Mouse (Mus musculus): ENCODE measurements around the gene Bach2. TPM values are rescaled to one million over a fixed set of nuclear protein-coding genes. Genes with fewer than 3 reads are reported as not detected.

The Bach2 gene
- polyA plus RNA-seq, 1 experiment from 2014 or later, result 1.1 TPM

- Histone ChIP-seq H3K4me3 (ENCODE audit: low read depth, low read length) (no peak overlapping the region), H3K36me3 (ENCODE audit: control insufficient read depth, insufficient read depth) (no peaks in the 10 kb centered on the region), H3K9ac (ENCODE audit: low read depth, low read length) (no peak overlapping the region), H3K9me3 (ENCODE audit: control insufficient read depth) (no peaks in the 10 kb centered on the region), H3K27ac (ENCODE audit: low read depth, low read length) (no peak overlapping the region), H3K27me3 (replicated peaks; ENCODE audit: control insufficient read depth, insufficient read depth, low read length) (peaks cover 5% of the 10 kb centered on the region), H3K4me1 (replicated peaks; ENCODE audit: control insufficient read depth, insufficient read depth, low read length) (no peaks in the 10 kb centered on the region; the same call in 1 of the 2 replicates), H3K4me2 (replicated peaks; ENCODE audit: low read depth) (no peak overlapping the region)
- TF ChIP-seq CTCF (IDR thresholded peaks at IDR 0.05; ENCODE audit: low read depth), result no peak
- no peak for ATAC-seq
- 81% methylated on average over 6 of the region's 6 CpGs for WGBS
Observed at GRCm38 (mm10) chr4:32246020-32246419, 7.4 kb downstream of the Bach2 start.

GRCm38 (mm10) chr4:32246801-32247200 lies 8.2 kb downstream of the Bach2 start:
- peak; percentile 54 for ATAC-seq
- Histone ChIP-seq H3K9ac (ENCODE audit: low read depth, low read length) (no peak overlapping the region), H3K27me3 (replicated peaks; ENCODE audit: control insufficient read depth, insufficient read depth, low read length) (peaks cover 5% of the 10 kb centered on the region), H3K9me3 (ENCODE audit: control insufficient read depth) (no peaks in the 10 kb centered on the region), H3K4me3 (ENCODE audit: low read depth, low read length) (no peak overlapping the region), H3K27ac (ENCODE audit: low read depth, low read length) (no peak overlapping the region), H3K36me3 (ENCODE audit: control insufficient read depth, insufficient read depth) (no peaks in the 10 kb centered on the region), H3K4me2 (replicated peaks; ENCODE audit: low read depth) (no peak overlapping the region), H3K4me1 (replicated peaks; ENCODE audit: control insufficient read depth, insufficient read depth, low read length) (no peaks in the 10 kb centered on the region; the same call in 1 of the 2 replicates)
- no peak for TF ChIP-seq CTCF (IDR thresholded peaks at IDR 0.05; ENCODE audit: low read depth)
- 24% methylated on average over 7 of the region's 7 CpGs for WGBS

- no peaks in the 10 kb centered on the region for H3K36me3 ChIP-seq (ENCODE audit: control insufficient read depth, insufficient read depth)
- H3K4me1 ChIP-seq (replicated peaks; ENCODE audit: control insufficient read depth, insufficient read depth, low read length), result no peaks in the 10 kb centered on the region; the same call in 1 of the 2 replicates
- no peak for ATAC-seq
- 54% methylated on average over 11 of the region's 11 CpGs for WGBS
- no peak for TF ChIP-seq CTCF (IDR thresholded peaks at IDR 0.05; ENCODE audit: low read depth)
- no peaks in the 10 kb centered on the region for H3K9me3 ChIP-seq (ENCODE audit: control insufficient read depth)
- no peak overlapping the region for H3K4me2 ChIP-seq (replicated peaks; ENCODE audit: low read depth)
- peaks cover 5% of the 10 kb centered on the region for H3K27me3 ChIP-seq (replicated peaks; ENCODE audit: control insufficient read depth, insufficient read depth, low read length)
- no peak overlapping the region for H3K4me3 ChIP-seq (ENCODE audit: low read depth, low read length)
- H3K27ac ChIP-seq (ENCODE audit: low read depth, low read length), result no peak overlapping the region
- no peak overlapping the region for H3K9ac ChIP-seq (ENCODE audit: low read depth, low read length)
Observed at GRCm38 (mm10) chr4:32247463-32248113, 9.0 kb downstream of the Bach2 start.

GRCm38 (mm10) chr4:32248236-32248635 lies 9.6 kb downstream of the Bach2 start:
- Histone ChIP-seq H3K4me3 (ENCODE audit: low read depth, low read length) (no peak overlapping the region), H3K36me3 (ENCODE audit: control insufficient read depth, insufficient read depth) (no peaks in the 10 kb centered on the region), H3K27me3 (replicated peaks; ENCODE audit: control insufficient read depth, insufficient read depth, low read length) (peaks cover 5% of the 10 kb centered on the region), H3K4me2 (replicated peaks; ENCODE audit: low read depth) (no peak overlapping the region), H3K9me3 (ENCODE audit: control insufficient read depth) (no peaks in the 10 kb centered on the region), H3K27ac (ENCODE audit: low read depth, low read length) (no peak overlapping the region), H3K4me1 (replicated peaks; ENCODE audit: control insufficient read depth, insufficient read depth, low read length) (no peaks in the 10 kb centered on the region; the same call in 1 of the 2 replicates), H3K9ac (ENCODE audit: low read depth, low read length) (no peak overlapping the region)
- TF ChIP-seq CTCF (IDR thresholded peaks at IDR 0.05; ENCODE audit: low read depth), result peak; percentile 87
- WGBS, result 24% methylated on average over 6 of the region's 6 CpGs
- ATAC-seq, result 0 out of 2 replicates have a peak, but pooled peaks have one; percentile 37

GRCm38 (mm10) chr4:32248990-32249393 lies 10.4 kb downstream of the Bach2 start:
- ATAC-seq, result no peak

GRCm38 (mm10) chr4:32249748-32250332 lies 11.2 kb downstream of the Bach2 start:
- peak overlapping the region; percentile 51 for H3K27ac ChIP-seq (ENCODE audit: low read depth, low read length)
- no peak for ATAC-seq
- 0 out of 2 replicates have a peak overlapping the region, but pooled peaks have one; percentile 4 for H3K9ac ChIP-seq (ENCODE audit: low read depth, low read length)
- peak overlapping the region; percentile 30 for H3K4me3 ChIP-seq (ENCODE audit: low read depth, low read length)
- peaks cover 5% of the 10 kb centered on the region for H3K27me3 ChIP-seq (replicated peaks; ENCODE audit: control insufficient read depth, insufficient read depth, low read length)
- no peaks in the 10 kb centered on the region for H3K9me3 ChIP-seq (ENCODE audit: control insufficient read depth)
- H3K4me1 ChIP-seq (replicated peaks; ENCODE audit: control insufficient read depth, insufficient read depth, low read length), result no peaks in the 10 kb centered on the region; the same call in 1 of the 2 replicates
- no peaks in the 10 kb centered on the region for H3K36me3 ChIP-seq (ENCODE audit: control insufficient read depth, insufficient read depth)
- WGBS, result 72% methylated on average over 15 of the region's 15 CpGs
- TF ChIP-seq CTCF (IDR thresholded peaks at IDR 0.05; ENCODE audit: low read depth), result no peak
- peak overlapping the region; percentile 59 for H3K4me2 ChIP-seq (replicated peaks; ENCODE audit: low read depth)

More at GRCm38 (mm10) chr4:32248990-32249393, 10.4 kb downstream of the Bach2 start:
- Histone ChIP-seq H3K4me2 (replicated peaks; ENCODE audit: low read depth) (no peak overlapping the region), H3K36me3 (ENCODE audit: control insufficient read depth, insufficient read depth) (no peaks in the 10 kb centered on the region), H3K4me3 (ENCODE audit: low read depth, low read length) (no peak overlapping the region), H3K4me1 (replicated peaks; ENCODE audit: control insufficient read depth, insufficient read depth, low read length) (no peaks in the 10 kb centered on the region; the same call in 1 of the 2 replicates), H3K27ac (ENCODE audit: low read depth, low read length) (no peak overlapping the region), H3K27me3 (replicated peaks; ENCODE audit: control insufficient read depth, insufficient read depth, low read length) (peaks cover 5% of the 10 kb centered on the region), H3K9ac (ENCODE audit: low read depth, low read length) (no peak overlapping the region), H3K9me3 (ENCODE audit: control insufficient read depth) (no peaks in the 10 kb centered on the region)
- 67% methylated on average over 9 of the region's 9 CpGs for WGBS
- TF ChIP-seq CTCF (IDR thresholded peaks at IDR 0.05; ENCODE audit: low read depth), result no peak
